ENCODE assay signal across 25 mouse cellular contexts in genomic region chr5:43130377-43130776, GRCm38 (mm10).
DNase-seq lines count a peak whose midpoint lies in the region; ATAC-seq and TF ChIP-seq lines count a peak whose summit lies in the region.
"Had no signal": no experiment of that assay in that cellular context is flagged by ENCODE, and none has a peak within 500 bp of the region (broad histone marks: within the 10 kb centered on the region; RNA-seq: fewer than 3 reads in every experiment).

No protein-coding gene starts in this region.

- no peaks in the 10 kb centered on the region for H3K27me3 ChIP-seq in forebrain, embryonic 14.5 days (replicated peaks; ENCODE audit: control insufficient read depth, insufficient read depth, low read length)
- no peaks in the 10 kb centered on the region for H3K27me3 ChIP-seq in forebrain, postnatal 0 days (ENCODE audit: insufficient read depth, low read length)
- 0 out of 2 replicates have a peak, but pooled peaks cover under 1% of the 10 kb centered on the region for H3K27me3 ChIP-seq in heart, embryonic 12.5 days (replicated peaks)
- H3K27me3 ChIP-seq: embryonic facial prominence, embryonic 12.5 days; forebrain, embryonic 13.5 days; hindbrain, embryonic 15.5 days; kidney, embryonic 15.5 days; limb, embryonic 13.5 days; liver, embryonic 13.5 days; Patski had no signal

- no peak overlapping the region for H3K4me3 ChIP-seq in forebrain, embryonic 14.5 days (ENCODE audit: low read depth, low read length)
- no peak overlapping the region for H3K4me3 ChIP-seq in forebrain, postnatal 0 days (ENCODE audit: low read depth, low read length)
- no peak overlapping the region for H3K4me3 ChIP-seq in heart, embryonic 12.5 days
- H3K4me3 ChIP-seq: embryonic facial prominence, embryonic 12.5 days; erythroblast, embryonic 14.5 days; forebrain, embryonic 13.5 days; gastrocnemius, adult 2 months; hindbrain, embryonic 15.5 days; kidney, embryonic 15.5 days; limb, embryonic 13.5 days; liver, embryonic 13.5 days; myocyte had no signal

- no peaks in the 10 kb centered on the region for H3K4me1 ChIP-seq in forebrain, embryonic 14.5 days (ENCODE audit: control insufficient read depth, insufficient read depth, low read length)
- no peaks in the 10 kb centered on the region for H3K4me1 ChIP-seq in forebrain, postnatal 0 days (ENCODE audit: insufficient read depth)
- no peaks in the 10 kb centered on the region for H3K4me1 ChIP-seq in heart, embryonic 12.5 days (replicated peaks)
- H3K4me1 ChIP-seq: embryonic facial prominence, embryonic 12.5 days; forebrain, embryonic 13.5 days; hindbrain, embryonic 15.5 days; kidney, embryonic 15.5 days; limb, embryonic 13.5 days; liver, embryonic 13.5 days had no signal

- H3K27ac ChIP-seq in forebrain, embryonic 14.5 days (ENCODE audit: low read depth, low read length): no peak overlapping the region
- no peak overlapping the region for H3K27ac ChIP-seq in forebrain, postnatal 0 days (ENCODE audit: low read depth, low read length)
- no peak overlapping the region for H3K27ac ChIP-seq in heart, embryonic 12.5 days (ENCODE audit: poor library complexity, severe bottlenecking)
- H3K27ac ChIP-seq: embryonic facial prominence, embryonic 12.5 days; forebrain, embryonic 13.5 days; gastrocnemius, adult 2 months; hindbrain, embryonic 15.5 days; kidney, embryonic 15.5 days; limb, embryonic 13.5 days; liver, embryonic 13.5 days had no signal

- H3K4me2 ChIP-seq in forebrain, embryonic 14.5 days (ENCODE audit: low read length): no peak overlapping the region
- H3K4me2 ChIP-seq in forebrain, postnatal 0 days (ENCODE audit: low read depth): no peak overlapping the region
- H3K4me2 ChIP-seq in heart, embryonic 12.5 days: no peak overlapping the region
- H3K4me2 ChIP-seq: embryonic facial prominence, embryonic 12.5 days; forebrain, embryonic 13.5 days; hindbrain, embryonic 15.5 days; kidney, embryonic 15.5 days; limb, embryonic 13.5 days; liver, embryonic 13.5 days; lung, embryonic 14.5 days had no signal

- no peaks in the 10 kb centered on the region for H3K36me3 ChIP-seq in forebrain, embryonic 14.5 days (ENCODE audit: control insufficient read depth, insufficient read depth, low read length)
- H3K36me3 ChIP-seq in forebrain, postnatal 0 days (ENCODE audit: insufficient read depth): no peaks in the 10 kb centered on the region
- no peaks in the 10 kb centered on the region for H3K36me3 ChIP-seq in heart, embryonic 12.5 days
- H3K36me3 ChIP-seq: embryonic facial prominence, embryonic 12.5 days; hindbrain, embryonic 15.5 days; kidney, embryonic 15.5 days; limb, embryonic 13.5 days; liver, embryonic 13.5 days had no signal

- no peak overlapping the region for H3K9ac ChIP-seq in forebrain, embryonic 14.5 days (ENCODE audit: low read length)
- H3K9ac ChIP-seq in forebrain, postnatal 0 days: no peak overlapping the region
- no peak overlapping the region for H3K9ac ChIP-seq in heart, embryonic 12.5 days
- H3K9ac ChIP-seq: embryonic facial prominence, embryonic 12.5 days; forebrain, embryonic 13.5 days; hindbrain, embryonic 15.5 days; kidney, embryonic 15.5 days; limb, embryonic 13.5 days; liver, embryonic 13.5 days; lung, embryonic 14.5 days had no signal

- TF ChIP-seq CTCF in forebrain, postnatal 0 days (IDR thresholded peaks at IDR 0.05; ENCODE audit: low read depth): no peak

- no peaks in the 10 kb centered on the region for H3K9me3 ChIP-seq in forebrain, embryonic 14.5 days (replicated peaks; ENCODE audit: control insufficient read depth, low read length)
- no peaks in the 10 kb centered on the region for H3K9me3 ChIP-seq in forebrain, postnatal 0 days (ENCODE audit: low read length)
- H3K9me3 ChIP-seq in heart, embryonic 12.5 days (replicated peaks): no peaks in the 10 kb centered on the region
- H3K9me3 ChIP-seq: embryonic facial prominence, embryonic 12.5 days; forebrain, embryonic 13.5 days; hindbrain, embryonic 15.5 days; kidney, embryonic 15.5 days; limb, embryonic 13.5 days; liver, embryonic 13.5 days had no signal

- ATAC-seq in forebrain, embryonic 14.5 days: no peak
- no peak for ATAC-seq in forebrain, postnatal 0 days
- no peak for ATAC-seq in heart, embryonic 12.5 days (ENCODE audit: insufficient number of reproducible peaks, low FRiP score)
- ATAC-seq: forebrain, embryonic 13.5 days; intestine, embryonic 16.5 days; Patski had no signal

- peak; percentile 10 for DNase-seq in forebrain, embryonic 14.5 days (ENCODE audit: low spot score)
- DNase-seq in forebrain, postnatal 0 days: no peak
- peak; percentile 25 to 47 for DNase-seq in layer of hippocampus, adult 8-10 months (ENCODE audit: low spot score in 2 of 2)
- DNase-seq in layer of hippocampus, postnatal 10 days (ENCODE audit: low spot score in 2 of 2): no peak
- DNase-seq in right cerebral cortex, adult 2 months (ENCODE audit: low spot score in 2 of 2): peak; percentile 13 to 45
- DNase-seq in right cerebral cortex, postnatal 10 days (ENCODE audit: low spot score in 2 of 2): no peak
- DNase-seq in telencephalon, adult 2 months (ENCODE audit: low read depth, low spot score): peak; percentile 58
- DNase-seq: adrenal gland, adult 8-10 months; cerebellum, adult 9-11 months; gastrocnemius, adult 2 months; heart, postnatal 36 days; liver, embryonic 13.5 days; lung, embryonic 14.5 days; lung, postnatal 36 days; thymus, postnatal 4 days had no signal

- 62% methylated on average over 4 of the region's 4 CpGs for WGBS in forebrain, embryonic 14.5 days
- WGBS in forebrain, postnatal 0 days: 64% methylated on average over 4 of the region's 4 CpGs
- WGBS in heart, embryonic 12.5 days: 74% methylated on average over 4 of the region's 4 CpGs

Comparison
In these comparisons a context has a peak if more than half of its experiments do, and no peak if none do; other contexts are left out.
1. DNase-seq: peak in forebrain, embryonic 14.5 days (single experiment), layer of hippocampus, adult 8-10 months (2 of 2), right cerebral cortex, adult 2 months (2 of 2) and telencephalon, adult 2 months (single experiment); none in forebrain, postnatal 0 days (single experiment), layer of hippocampus, postnatal 10 days (0 of 2) and right cerebral cortex, postnatal 10 days (0 of 2).